Mouse (Mus musculus) stomach, embryonic 14.5 days (tissue): ENCODE results near the gene Ucp3. TPM values are rescaled to one million over a fixed set of nuclear protein-coding genes. Genes with fewer than 3 reads are reported as not detected.

Source experiments
- ATAC-seq: fragments of 200-750 bp; cut with Nextera tagmentation; 2 replicates; pipeline ENCODE4 v1.8.0; 2017; ENCODE audit warnings: low read depth, moderate TSS enrichment; ENCODE audit not compliant: insufficient number of reproducible peaks, insufficient read depth, low FRiP score
- H3K27ac ChIP-seq: fragments of 300-500 bp; sonication (generic); 2 replicates; pipeline ENCODE4 v1.5.1; 2014; ENCODE audit warnings: mild to moderate bottlenecking, low read length, moderate library complexity, mixed read lengths
- H3K27me3 ChIP-seq: fragments of 300-500 bp; sonication (generic); 2 replicates; pipeline ENCODE4 v1.6.1; 2014; ENCODE audit warnings: low read length, control low read depth, mixed read lengths; ENCODE audit not compliant: control insufficient read depth, insufficient read depth
- H3K36me3 ChIP-seq: fragments of 300-500 bp; sonication (generic); 2 replicates; pipeline ENCODE4 v1.6.1; 2014; ENCODE audit warnings: mild to moderate bottlenecking, control low read depth, low read length, moderate library complexity, mixed read lengths; ENCODE audit not compliant: control insufficient read depth, insufficient read depth
- H3K4me1 ChIP-seq: fragments of 300-500 bp; sonication (generic); 2 replicates; pipeline ENCODE4 v1.6.1; 2014; ENCODE audit warnings: low read length, control low read depth, mixed read lengths; ENCODE audit not compliant: control insufficient read depth, insufficient read depth
- H3K4me2 ChIP-seq: fragments of 300-500 bp; sonication (generic); replicated peaks from 2 replicates; pipeline ENCODE4 v1.6.1; 2014; ENCODE audit warnings: low read depth, low read length, control low read depth
- H3K4me3 ChIP-seq: fragments of 300-500 bp; sonication (generic); 2 replicates; pipeline ENCODE4 v1.5.1; 2014; ENCODE audit warnings: low read depth, low read length, control low read depth
- H3K9ac ChIP-seq: fragments of 300-500 bp; sonication (generic); replicated peaks from 2 replicates; pipeline ENCODE4 v1.6.1; 2014; ENCODE audit warnings: low read depth, mild to moderate bottlenecking, control low read depth, low read length, moderate library complexity, mixed read lengths
- H3K9me3 ChIP-seq: fragments of 300-500 bp; sonication (generic); 2 replicates; pipeline ENCODE4 v1.6.1; 2016; ENCODE audit warnings: low read depth, low read length, control low read depth; ENCODE audit not compliant: control insufficient read depth
- WGBS: fragments of 180-500 bp; shearing (Covaris S2); extraction: QIAGEN DNeasy Blood & Tissue Kit; methylation state at CpG from one replicate; pipeline ENCODE4 v1.1.7; 2014; 5-methylcytosine and 5-hydroxymethylcytosine counted together
- polyA plus RNA-seq: library from polyadenylated mRNA; unstranded; fragments of >200 nt; fragmentation: Nextera tagmentation; extraction: Ambion mirVana; gene quantifications from 2 replicates; pipeline ENCODE4 v1.2.1, GENCODE M21; 2014

The Ucp3 gene
- polyA plus RNA-seq, 1 experiment from 2014 or later, result not detected

GRCm38 (mm10) chr7:100533503-100533902 lies 60.7 kb downstream of the Ucp3 start:
- no peak overlapping the region for H3K9ac ChIP-seq
- H3K9me3 ChIP-seq, result no peaks in the 10 kb centered on the region
- H3K4me1 ChIP-seq, result peaks cover 7% of the 10 kb centered on the region; the same call in 1 of the 2 replicates
- no peaks in the 10 kb centered on the region for H3K36me3 ChIP-seq
- no peak; the same call in 1 of the 2 replicates for ATAC-seq
- H3K4me2 ChIP-seq, result no peak overlapping the region
- 44% methylated on average over 2 of the region's 2 CpGs for WGBS
- H3K4me3 ChIP-seq, result no peak overlapping the region
- peak overlapping the region; percentile 69; the same call in 1 of the 2 replicates for H3K27ac ChIP-seq
- H3K27me3 ChIP-seq, result no peaks in the 10 kb centered on the region

GRCm38 (mm10) chr7:100534216-100534615 lies 61.4 kb downstream of the Ucp3 start:
- 87% methylated on average over 3 of the region's 3 CpGs for WGBS
- Histone ChIP-seq H3K4me1 (peaks cover 7% of the 10 kb centered on the region; the same call in 1 of the 2 replicates), H3K9me3 (no peaks in the 10 kb centered on the region), H3K36me3 (peaks cover 4% of the 10 kb centered on the region), H3K9ac (no peak overlapping the region), H3K4me3 (no peak overlapping the region), H3K27me3 (no peaks in the 10 kb centered on the region), H3K4me2 (no peak overlapping the region), H3K27ac (no peak overlapping the region)
- no peak for ATAC-seq

GRCm38 (mm10) chr7:100535831-100536230 lies 63.0 kb downstream of the Ucp3 start:
- ATAC-seq, result no peak
- Histone ChIP-seq H3K4me2 (no peak overlapping the region), H3K9ac (no peak overlapping the region), H3K4me3 (no peak overlapping the region; the same call in 1 of the 2 replicates), H3K27me3 (no peaks in the 10 kb centered on the region), H3K4me1 (peaks cover 7% of the 10 kb centered on the region; the same call in 1 of the 2 replicates), H3K36me3 (peaks cover 14% of the 10 kb centered on the region), H3K9me3 (no peaks in the 10 kb centered on the region), H3K27ac (no peak overlapping the region)
- 85% methylated on average over 2 of the region's 2 CpGs for WGBS

Other genes with a start within 250 kb of the Ucp3 start
- 4.3 and 4.6 TPM in 2 replicates for gene Pgm2l1, start 245.6 kb upstream of the Ucp3 start, polyA plus RNA-seq
- gene P4ha3, start 187.5 kb upstream of the Ucp3 start, polyA plus RNA-seq, result 8.7 and 10.0 TPM in 2 replicates
- gene C2cd3, start 100.8 kb upstream of the Ucp3 start, polyA plus RNA-seq, result 30.6 and 34.2 TPM in 2 replicates
- gene Ppme1, start 100.7 kb upstream of the Ucp3 start, polyA plus RNA-seq, result 51.2 and 54.9 TPM in 2 replicates
- 208 TPM in 2 replicates for gene Ucp2, start 20.3 kb downstream of the Ucp3 start, polyA plus RNA-seq
- 0.35 and 0.42 TPM in 2 replicates for gene Dnajb13, start 42.0 kb downstream of the Ucp3 start, polyA plus RNA-seq
- gene Coa4, start 64.1 kb downstream of the Ucp3 start, polyA plus RNA-seq, result 23.9 and 24.3 TPM in 2 replicates
- gene Rab6a, start 134.4 kb downstream of the Ucp3 start, polyA plus RNA-seq, result 109 and 125 TPM in 2 replicates
- 89.8 and 94.8 TPM in 2 replicates for gene Mrpl48, start 135.3 kb downstream of the Ucp3 start, polyA plus RNA-seq
- gene Plekhb1, start 189.4 kb downstream of the Ucp3 start, polyA plus RNA-seq, result 13.2 and 15.5 TPM in 2 replicates
- 59.9 and 64.8 TPM in 2 replicates for gene Fam168a, start 233.6 kb downstream of the Ucp3 start, polyA plus RNA-seq